Mouse (Mus musculus): ENCODE measurements around the gene Nsg2.

The Nsg2 gene

DNA sequence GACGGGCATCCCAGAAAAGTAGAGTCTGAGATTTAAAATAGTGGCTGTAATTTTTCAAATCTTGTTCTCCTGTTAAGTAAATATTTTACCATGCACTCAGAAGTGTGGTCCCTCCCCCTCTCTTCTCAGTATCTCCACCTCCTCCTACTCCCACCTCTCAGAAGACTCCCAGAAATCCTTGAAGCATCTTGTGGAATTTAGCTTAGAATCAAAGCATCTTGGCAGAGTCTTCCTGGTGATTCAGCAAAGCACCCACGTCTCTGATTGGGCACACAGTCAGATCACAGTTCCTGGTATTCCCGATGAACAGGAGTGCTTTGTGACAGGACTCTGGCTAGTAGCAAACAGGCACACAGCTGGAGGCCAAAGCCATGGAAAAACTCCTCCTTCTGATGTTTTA, 83.2 kb downstream of the Nsg2 start:
- DNase-seq (ENCODE audit: low spot score in 2 of 2): no peak

DNA sequence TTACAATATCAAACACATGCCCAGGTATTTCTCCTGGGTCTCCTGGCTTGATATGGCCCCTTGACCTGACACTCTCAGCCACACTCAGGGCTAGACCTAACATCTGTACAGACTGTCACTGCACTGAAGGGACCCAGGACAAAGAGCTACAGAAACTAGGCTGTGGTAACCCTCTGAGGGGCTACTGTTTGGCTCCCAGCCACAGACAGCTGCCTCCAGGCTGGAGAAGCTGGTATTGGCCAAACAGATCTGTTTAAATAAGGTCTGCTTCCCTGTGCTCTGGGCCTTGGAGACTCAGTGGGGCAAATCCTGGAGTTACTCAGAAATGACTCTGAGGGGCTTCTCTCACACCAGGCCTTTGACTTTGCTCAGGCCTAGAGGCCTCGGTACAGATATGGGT, 86.3 kb downstream of the Nsg2 start:
- DNase-seq (ENCODE audit: low spot score in 2 of 2): no peak

DNA sequence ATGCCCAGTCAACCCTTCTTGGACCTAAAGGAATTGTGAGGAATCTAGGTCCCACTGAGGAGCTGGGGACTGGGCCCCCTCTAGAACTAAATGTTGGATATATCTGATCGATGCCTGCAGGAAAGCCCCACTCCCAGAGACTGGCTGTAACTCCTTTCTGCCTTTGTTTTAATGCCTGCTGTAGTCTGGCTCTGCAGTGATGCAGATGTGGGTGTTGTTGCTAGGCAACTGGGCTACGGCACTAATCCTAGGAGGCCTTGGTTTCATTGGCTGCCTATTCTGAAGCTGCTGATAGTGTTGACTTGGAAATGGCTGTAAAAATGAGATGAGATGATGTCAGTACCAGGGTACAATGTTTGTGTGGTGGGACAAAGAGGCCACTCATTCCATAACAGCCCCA, 87.1 kb downstream of the Nsg2 start:
- DNase-seq (ENCODE audit: low spot score in 2 of 2): no peak

DNA sequence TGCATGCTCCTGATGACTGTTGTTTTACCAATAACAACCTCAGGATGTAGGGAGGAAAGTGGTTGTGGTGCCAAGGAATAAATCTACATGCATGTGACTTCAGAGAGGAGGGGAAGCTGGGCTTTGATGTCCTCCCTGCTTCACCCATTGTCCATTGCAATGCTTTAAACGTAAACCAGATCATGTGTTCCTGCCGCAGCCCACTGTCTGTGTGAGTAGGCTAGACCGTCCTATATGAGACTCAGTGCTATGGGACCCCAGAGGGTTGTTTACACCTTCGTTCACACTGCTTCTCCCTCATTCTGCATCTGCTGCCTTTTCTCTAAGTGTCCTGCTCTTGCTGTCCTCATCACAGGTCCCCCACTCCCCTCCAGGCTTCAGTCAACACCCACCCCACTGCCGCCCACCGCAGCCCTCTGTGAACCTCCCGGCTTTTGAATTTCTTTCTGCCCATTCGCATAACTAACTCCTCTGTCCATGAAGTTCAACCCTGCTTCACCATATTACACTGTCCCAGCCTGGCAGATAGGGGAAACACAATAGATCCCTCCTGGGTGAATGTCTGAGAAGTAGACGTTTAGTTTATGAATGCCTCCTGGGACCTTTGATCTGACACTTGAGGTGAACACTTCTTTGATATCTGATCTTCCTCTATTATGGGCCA, 87.6 kb downstream of the Nsg2 start:
- DNase-seq (ENCODE audit: low spot score in 2 of 2): no peak

DNA sequence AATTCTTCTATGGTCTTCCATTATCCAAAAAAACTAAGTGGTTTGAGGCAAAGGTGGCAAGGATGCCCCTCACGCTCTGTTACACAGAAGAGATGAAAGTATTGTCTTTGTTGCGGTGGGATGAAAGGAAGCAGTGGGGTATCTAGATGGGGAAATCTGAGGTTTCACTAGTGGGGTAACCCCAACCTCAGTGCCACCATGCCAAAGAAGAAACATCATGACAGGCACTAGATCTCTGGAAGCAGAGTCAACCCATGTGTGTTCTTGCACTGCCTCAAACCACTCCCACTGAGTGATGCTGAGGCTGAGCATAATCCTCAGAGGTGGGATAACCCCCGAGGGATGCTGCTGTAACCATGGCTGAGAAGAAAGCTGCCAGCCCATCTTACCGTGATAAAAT, 95.5 kb downstream of the Nsg2 start:
- no peak for DNase-seq (ENCODE audit: low spot score in 2 of 2)

DNA sequence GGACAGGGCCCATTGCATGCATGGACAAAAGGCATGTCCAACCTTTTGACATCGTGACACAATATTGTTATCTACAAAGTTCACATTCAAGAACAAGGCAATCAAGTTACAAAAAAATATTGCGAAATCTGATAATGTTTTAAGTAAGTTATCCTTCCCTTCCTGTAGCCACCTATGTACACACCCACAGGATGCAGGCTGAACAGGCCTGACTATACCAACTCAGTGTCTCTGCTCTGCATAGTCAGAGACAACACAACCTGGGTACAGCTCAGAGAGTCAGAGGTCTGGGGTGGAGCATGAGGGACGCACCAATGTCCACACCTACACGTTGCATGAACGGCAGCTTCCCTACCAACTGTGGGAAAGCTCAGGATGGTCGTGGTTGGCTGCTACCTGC, 96.1 kb downstream of the Nsg2 start:
- DNase-seq (ENCODE audit: low spot score in 2 of 2): no peak

DNA sequence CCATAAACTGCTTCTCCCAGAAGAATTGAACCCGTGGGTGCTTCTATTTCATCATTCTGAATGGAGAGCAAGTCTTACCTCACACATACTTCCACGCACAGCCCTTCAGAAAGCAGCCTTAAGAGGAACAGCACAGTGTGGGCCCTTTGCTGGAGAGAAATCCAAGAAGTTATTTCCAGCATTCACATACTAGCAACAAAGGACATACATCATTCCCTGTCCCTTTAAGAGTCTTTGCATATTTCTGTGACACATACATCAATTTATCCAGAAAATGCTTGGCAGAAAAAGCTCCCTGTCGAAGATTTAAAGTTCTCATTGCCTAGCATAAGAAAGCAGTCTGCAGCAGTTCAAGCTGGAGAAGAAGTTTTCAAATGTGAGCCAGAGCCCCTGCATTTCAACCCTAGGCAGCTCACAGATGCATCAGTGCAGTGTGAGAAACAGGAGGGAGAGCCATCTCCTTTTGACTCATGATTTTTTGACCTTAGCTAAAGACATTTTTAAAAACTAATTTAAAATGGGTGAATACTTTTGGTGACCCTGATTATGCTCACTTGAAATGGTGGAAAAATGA, 100.9 kb downstream of the Nsg2 start:
- no peak for DNase-seq (ENCODE audit: low spot score in 2 of 2)

DNA sequence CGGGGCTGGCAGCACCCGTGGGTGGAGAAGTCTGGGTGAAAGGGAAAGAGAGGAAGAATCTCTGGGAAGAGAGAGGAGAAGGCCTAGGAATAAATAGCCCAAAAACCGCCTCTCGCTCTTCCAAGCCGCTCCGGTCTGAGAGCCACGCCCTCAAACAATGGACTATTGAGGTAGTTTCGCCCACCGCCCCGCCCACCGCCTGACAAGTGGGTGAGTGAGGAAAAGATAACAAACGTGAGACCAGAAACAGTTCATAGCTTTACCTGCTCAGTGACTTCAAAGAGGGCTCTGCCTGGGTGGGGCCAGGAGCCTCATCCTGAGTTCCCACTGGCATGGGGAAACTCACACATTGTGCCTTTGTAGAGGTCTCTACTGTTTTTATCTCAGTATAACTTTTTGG, 102.7 kb downstream of the Nsg2 start:
- DNase-seq (ENCODE audit: low spot score in 2 of 2): no peak

DNA sequence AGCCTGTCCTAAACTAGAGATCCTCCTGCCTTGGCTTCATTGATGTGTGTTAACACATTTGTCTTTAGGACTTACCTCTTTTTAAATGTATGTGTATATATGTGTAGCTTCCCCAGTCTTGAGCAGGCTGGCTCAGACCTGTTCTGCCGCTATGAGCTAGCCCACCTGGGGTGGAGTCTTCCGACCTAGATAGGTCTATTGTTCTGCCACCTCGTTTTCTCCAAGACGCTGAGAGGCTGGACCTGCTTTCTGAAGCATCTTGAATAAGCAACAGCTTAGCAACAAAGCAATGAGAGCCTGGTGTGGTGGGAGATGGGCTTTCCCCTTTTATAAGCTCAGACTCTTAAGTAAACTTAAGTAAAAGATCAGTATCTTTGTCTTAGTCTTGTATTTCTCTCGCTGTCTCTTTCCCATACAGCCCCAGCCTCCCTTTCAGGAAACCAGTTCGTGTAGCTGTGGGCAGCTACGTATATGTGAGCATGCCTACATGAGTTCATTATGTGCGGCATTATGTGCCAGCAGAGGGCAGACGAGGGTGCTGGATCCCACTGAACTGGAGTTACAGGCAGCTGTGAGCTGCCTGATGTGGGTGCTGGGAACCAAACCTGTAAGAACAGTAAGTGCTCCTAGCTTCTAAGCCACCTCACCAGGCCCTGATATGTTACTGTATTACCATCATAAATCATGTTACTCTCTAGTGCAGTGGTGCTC, 104.3 kb downstream of the Nsg2 start:
- DNase-seq (ENCODE audit: low spot score in 2 of 2): no peak

DNA sequence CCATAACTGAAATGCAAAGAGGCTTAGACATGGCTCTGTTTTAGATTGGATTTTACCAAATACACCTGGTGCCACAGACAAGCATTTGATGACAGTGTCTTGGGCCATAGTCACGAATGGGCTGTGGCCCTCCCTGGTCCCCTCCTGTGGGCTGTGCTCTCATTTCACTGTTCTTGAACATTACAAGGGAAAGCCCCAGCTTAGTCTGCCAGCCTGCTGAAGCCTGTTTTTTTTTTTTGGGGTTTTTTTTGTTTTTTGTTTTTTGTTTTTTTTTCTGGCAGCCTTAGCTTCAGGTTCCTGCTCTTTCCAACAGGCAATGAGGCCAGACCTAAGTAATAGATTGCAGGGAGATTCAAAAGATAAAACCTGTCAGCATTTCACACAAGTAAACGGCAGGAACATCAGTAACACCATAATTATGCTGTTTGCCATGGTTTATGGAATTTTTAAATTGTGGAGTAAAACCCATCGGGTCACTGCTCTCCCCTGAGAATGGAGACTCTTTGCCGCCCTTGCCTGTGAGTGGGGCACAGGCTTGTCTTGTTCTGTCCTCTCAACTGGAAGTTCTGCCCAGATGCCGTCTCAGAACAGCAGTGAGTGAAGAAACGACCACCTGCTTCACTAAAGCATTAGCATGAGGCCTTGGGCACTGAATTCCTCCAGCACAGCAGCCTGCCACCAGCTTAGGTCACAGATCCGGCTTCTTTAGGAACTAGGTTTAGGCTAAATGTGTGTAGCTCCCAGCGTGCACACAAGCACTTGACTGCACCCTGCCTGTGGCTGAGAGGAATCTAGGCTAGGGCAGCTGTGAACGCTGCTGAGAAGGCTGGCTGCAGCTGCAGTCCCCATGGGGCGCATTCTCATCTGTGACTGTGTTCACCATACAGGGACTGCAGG, 105.7 kb downstream of the Nsg2 start:
- DNase-seq (ENCODE audit: low spot score in 2 of 2): no peak

DNA sequence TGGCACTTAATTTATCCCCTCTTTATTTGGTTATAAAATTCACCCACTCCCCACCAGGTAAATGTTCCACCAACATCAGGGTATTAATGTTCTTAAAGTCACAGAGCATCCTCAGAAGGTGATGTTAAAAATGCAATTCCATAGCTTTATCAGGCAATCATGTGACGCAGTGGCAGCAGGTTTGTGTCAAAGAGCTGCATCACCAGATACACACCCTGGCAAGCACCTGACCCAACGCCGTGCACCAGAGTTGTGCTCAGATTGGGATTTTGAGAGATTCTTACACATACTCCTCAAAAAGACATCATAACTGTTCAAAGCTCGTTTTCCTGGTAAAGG, 106.4 kb downstream of the Nsg2 start:
- DNase-seq (ENCODE audit: low spot score in 2 of 2): no peak

DNA sequence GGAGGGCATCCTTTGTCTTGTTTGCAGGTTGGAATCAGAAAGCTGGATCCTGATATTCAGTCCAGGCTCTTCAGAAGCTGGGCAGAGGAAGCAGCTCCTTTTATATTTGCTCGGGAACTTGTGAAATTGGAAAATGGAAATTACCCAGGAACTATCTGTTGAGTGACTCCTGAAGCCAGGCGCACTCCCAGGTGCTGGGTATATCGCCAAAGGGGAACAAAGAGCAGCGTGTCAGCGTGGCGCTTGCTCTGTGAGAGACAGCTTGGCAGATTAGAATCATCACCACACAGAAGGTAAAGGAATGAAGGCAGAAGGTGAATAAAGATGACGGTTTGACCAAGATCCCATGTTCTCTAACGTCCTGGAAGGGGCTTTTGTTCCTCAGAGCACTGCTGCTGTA, 108.2 kb downstream of the Nsg2 start:
- no peak for DNase-seq (ENCODE audit: low spot score in 2 of 2)
